Mouse (Mus musculus) liver, embryonic 14.5 days (tissue): Measurements from ENCODE around the gene Icam4.

Experiments used
- CTCF ChIP-seq: IDR thresholded peaks from 2 replicates; pipeline ENCODE4 v1.5.1; 2016; ENCODE audit warnings: antibody characterized with exemption, low read depth, control low read depth
- EP300 ChIP-seq: IDR thresholded peaks from 2 replicates; pipeline ENCODE4 v1.6.1; 2016; ENCODE audit warnings: antibody characterized with exemption, low read depth

DNA sequence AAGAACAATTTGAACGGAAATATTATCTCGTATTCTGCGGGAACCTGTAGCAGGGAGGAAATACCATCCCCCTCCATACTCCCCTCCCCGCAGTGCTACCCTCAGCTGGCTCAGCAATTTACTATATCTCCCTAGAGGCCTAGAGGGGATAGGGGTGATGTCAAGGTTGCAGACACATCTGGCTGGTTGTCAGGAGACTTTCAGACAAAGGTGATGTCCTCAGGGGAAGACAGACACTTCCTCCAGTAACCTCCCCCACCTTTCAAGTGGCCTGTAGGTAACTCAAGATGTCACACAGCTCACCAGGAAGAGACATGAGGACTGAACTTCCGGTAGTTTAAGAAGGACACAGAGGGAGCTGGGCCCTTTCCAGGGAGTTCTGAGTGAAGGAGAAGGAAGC is 46.0 kb upstream of the Icam4 start:
- TF ChIP-seq CTCF (no peak), EP300 (no peak)
